Mouse (Mus musculus) kidney, adult 2 months (tissue): ENCODE measurements at regions not wholly inside any gene's neighbourhood (a gene's known extent, or its start where the extent isn't known, plus 50 kb on each side); places are given as distances from the start of the nearest gene placed in this dataset.

Experiments
- DNase-seq: peaks from one replicate; pipeline ENCODE4 v3.0.0; 2021
- H3K27ac ChIP-seq: fragments of 200-500 bp; 2 replicates; pipeline ENCODE4 v1.5.1; 2012; ENCODE audit warnings: low read depth, low read length, control low read depth, inconsistent platforms; ENCODE audit not compliant: insufficient read depth
- H3K27me3 ChIP-seq: fragments of 200-500 bp; replicated peaks from 2 replicates; pipeline ENCODE4 v1.6.1; 2012; ENCODE audit warnings: mild to moderate bottlenecking, moderate library complexity, low read length, inconsistent platforms; ENCODE audit not compliant: control insufficient read depth, insufficient read depth
- H3K36me3 ChIP-seq: fragments of 200-500 bp; 2 replicates; pipeline ENCODE4 v1.6.1; 2012; ENCODE audit warnings: mild to moderate bottlenecking, moderate library complexity, low read length, inconsistent platforms; ENCODE audit not compliant: control insufficient read depth, insufficient read depth
- H3K4me1 ChIP-seq: fragments of 200-500 bp; 2 replicates; pipeline ENCODE4 v1.6.1; 2011; ENCODE audit warnings: low read length; ENCODE audit not compliant: control insufficient read depth, insufficient read depth
- H3K4me3 ChIP-seq: fragments of 200-500 bp; 2 replicates; pipeline ENCODE4 v1.5.1; 2011; ENCODE audit warnings: mild to moderate bottlenecking, low read depth, low read length, control low read depth; ENCODE audit not compliant: insufficient read depth
- CTCF ChIP-seq: fragments of 200-500 bp; conservative IDR thresholded peaks from 2 replicates; pipeline ENCODE4 v1.5.1; 2011; ENCODE audit warnings: low read depth, mild to moderate bottlenecking, control low read depth, low read length, moderate library complexity, mixed read lengths; ENCODE audit not compliant: insufficient read depth, insufficient read length
- POLR2A ChIP-seq: fragments of 200-500 bp; IDR thresholded peaks from one replicate; pipeline ENCODE4 v1.6.1; 2011; ENCODE audit warnings: low read depth, low read length, control low read depth
- WGBS: fragments of 180-500 bp; shearing (Covaris S2); methylation state at CpG from one replicate; pipeline ENCODE4 v1.1.7; 2018; 5-methylcytosine and 5-hydroxymethylcytosine counted together

DNA sequence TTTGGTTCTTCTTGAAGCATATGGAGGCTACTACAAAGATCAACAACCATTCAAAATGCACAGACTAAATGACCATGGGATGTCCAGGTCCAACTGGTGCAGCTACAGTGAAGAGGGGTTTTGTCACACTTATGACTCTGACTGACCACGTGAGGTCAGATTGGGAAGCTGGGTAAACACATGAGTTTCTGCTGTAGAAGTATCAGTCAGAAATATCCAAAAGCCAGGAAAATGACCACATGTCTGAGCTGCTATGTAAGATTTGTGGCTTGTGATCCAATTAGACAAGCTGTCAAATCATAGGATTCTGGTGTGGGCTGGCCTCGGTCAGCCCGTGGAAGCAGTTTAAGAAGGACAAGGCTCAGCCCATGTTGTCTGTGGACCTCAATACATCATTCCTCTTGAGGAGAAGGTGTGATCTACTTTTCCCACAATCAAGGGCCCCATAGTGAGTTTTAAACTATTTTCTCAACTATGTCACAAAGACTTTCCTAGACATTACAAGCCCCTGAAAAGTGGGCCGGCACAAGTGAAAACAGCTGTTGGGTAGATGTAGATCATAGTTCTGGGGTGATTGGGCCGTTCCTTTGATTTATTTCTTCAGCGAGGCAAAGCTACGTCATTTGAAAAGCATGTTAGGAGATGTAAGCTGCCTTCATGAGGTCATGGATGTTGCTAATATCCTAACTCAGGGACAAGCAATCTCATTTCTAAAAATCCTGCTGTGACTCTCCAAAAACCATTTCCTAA is 54.8 kb upstream of the Cd44 start:
- no peak for TF ChIP-seq CTCF
- no peak for TF ChIP-seq POLR2A
- no peak for DNase-seq
- Histone ChIP-seq H3K27ac (no peak overlapping the region), H3K4me3 (no peak overlapping the region), H3K27me3 (no peaks in the 10 kb centered on the region), H3K36me3 (no peaks in the 10 kb centered on the region), H3K4me1 (no peaks in the 10 kb centered on the region)
- WGBS, result 82% methylated on average over 7 of the region's 7 CpGs

DNA sequence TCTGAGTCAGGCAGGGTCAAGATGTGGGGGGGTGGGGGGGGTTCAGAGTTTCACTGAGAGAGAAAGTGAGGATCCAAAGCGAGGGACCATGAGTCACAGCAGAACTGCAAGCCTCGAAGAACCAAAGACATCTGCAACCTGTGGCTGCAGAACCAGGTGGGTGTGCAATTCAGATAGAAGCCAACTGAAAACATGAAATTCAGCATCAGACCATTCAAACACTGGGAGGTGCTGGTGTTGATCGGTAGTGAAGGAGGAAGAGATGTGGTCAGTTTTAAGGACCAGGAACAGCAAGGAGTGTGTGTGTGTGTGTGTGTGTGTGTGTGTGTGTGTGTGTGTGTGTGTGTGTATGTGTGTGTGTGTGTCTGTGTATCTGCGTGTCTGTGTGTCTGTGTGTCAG is 53.8 kb upstream of the Cd44 start:
- 86% methylated on average over 4 of the region's 4 CpGs for WGBS
- Histone ChIP-seq H3K36me3 (no peaks in the 10 kb centered on the region), H3K4me1 (no peaks in the 10 kb centered on the region), H3K4me3 (no peak overlapping the region), H3K27me3 (no peaks in the 10 kb centered on the region), H3K27ac (no peak overlapping the region)
- no peak for TF ChIP-seq POLR2A
- no peak for TF ChIP-seq CTCF
- DNase-seq, result no peak
